Mouse (Mus musculus) liver, postnatal 0 days (tissue): ENCODE data around the gene Fads3. TPM values are rescaled to one million over a fixed set of nuclear protein-coding genes. Genes with fewer than 3 reads are reported as not detected.

Experiments used
- ATAC-seq: fragments of 200-750 bp; cut with Nextera tagmentation; 2 replicates; pipeline ENCODE4 v1.8.0; 2017; ENCODE audit warnings: mild to moderate bottlenecking, moderate library complexity
- DNase-seq: peaks from one replicate; pipeline ENCODE4 v3.0.0-alpha.2; 2016
- H3K27ac ChIP-seq: fragments of 300-500 bp; sonication (generic); 2 replicates; pipeline ENCODE4 v1.5.1; 2014; ENCODE audit warnings: antibody characterized with exemption, moderate library complexity, mild to moderate bottlenecking, low read depth
- H3K27me3 ChIP-seq: fragments of 300-500 bp; sonication (generic); 2 replicates; pipeline ENCODE4 v1.6.1; 2014; ENCODE audit warnings: low read length, control low read depth, mixed read lengths; ENCODE audit not compliant: insufficient read depth
- H3K36me3 ChIP-seq: fragments of 300-500 bp; sonication (generic); replicated peaks from 2 replicates; pipeline ENCODE4 v1.6.1; 2014; ENCODE audit warnings: mild to moderate bottlenecking, control low read depth, low read length, moderate library complexity, mixed read lengths; ENCODE audit not compliant: insufficient read depth
- H3K4me1 ChIP-seq: fragments of 300-500 bp; sonication (generic); 2 replicates; pipeline ENCODE4 v1.6.1; 2014; ENCODE audit warnings: antibody characterized with exemption, mild to moderate bottlenecking, control low read depth; ENCODE audit not compliant: insufficient read depth
- H3K4me2 ChIP-seq: fragments of 300-500 bp; sonication (generic); 2 replicates; pipeline ENCODE4 v1.6.1; 2014; ENCODE audit warnings: low read depth, mild to moderate bottlenecking, low read length, moderate library complexity, mixed read lengths
- H3K4me3 ChIP-seq: fragments of 300-500 bp; sonication (generic); 2 replicates; pipeline ENCODE4 v1.5.1; 2014; ENCODE audit warnings: low read depth, low read length
- H3K9ac ChIP-seq: fragments of 300-500 bp; sonication (generic); replicated peaks from 2 replicates; pipeline ENCODE4 v1.6.1; 2014; ENCODE audit warnings: mild to moderate bottlenecking, moderate library complexity
- H3K9me3 ChIP-seq: fragments of 300-500 bp; sonication (generic); 2 replicates; pipeline ENCODE4 v1.6.1; 2016; ENCODE audit warnings: mild to moderate bottlenecking, control low read depth, low read length, mixed read lengths
- CTCF ChIP-seq: sonication (generic); IDR thresholded peaks from 2 replicates; pipeline ENCODE4 v1.5.1; 2016; ENCODE audit warnings: antibody characterized with exemption, low read depth
- EP300 ChIP-seq: IDR thresholded peaks from 2 replicates; pipeline ENCODE4 v1.6.1; 2016; ENCODE audit warnings: antibody characterized with exemption, low read depth, mild to moderate bottlenecking
- WGBS: fragments of 180-500 bp; shearing (Covaris S2); extraction: QIAGEN DNeasy Blood & Tissue Kit; methylation state at CpG from one replicate; pipeline ENCODE4 v1.1.7; 2014; ENCODE audit not compliant: insufficient replicate concordance; 5-methylcytosine and 5-hydroxymethylcytosine counted together
- polyA plus RNA-seq: library from polyadenylated mRNA; unstranded; fragments of >200 nt; fragmentation: Nextera tagmentation; extraction: Ambion mirVana; gene quantifications from 2 replicates; pipeline ENCODE4 v1.2.1, GENCODE M21; 2015

The Fads3 gene
- polyA plus RNA-seq, 1 experiment from 2014 or later: 1.7 TPM

GRCm38 (mm10) chr19:10070186-10070980 is 29.0 kb downstream of the Fads3 start:
- H3K36me3 ChIP-seq: peaks cover 54% of the 10 kb centered on the region
- DNase-seq: no peak

GRCm38 (mm10) chr19:10071166-10071565 is 29.8 kb downstream of the Fads3 start:
- 0 out of 2 replicates have a peak overlapping the region, but pooled peaks have one; percentile 3 for H3K27ac ChIP-seq
- no peak for DNase-seq
- peaks cover 8% of the 10 kb centered on the region for H3K4me1 ChIP-seq
- TF ChIP-seq CTCF (no peak), EP300 (no peak)
- ATAC-seq: no peak
- H3K36me3 ChIP-seq: peaks cover 59% of the 10 kb centered on the region
- no peak overlapping the region for H3K4me2 ChIP-seq
- H3K4me3 ChIP-seq: no peak overlapping the region
- WGBS: 76% methylated on average over 5 of the region's 5 CpGs
- H3K9me3 ChIP-seq: no peaks in the 10 kb centered on the region
- no peak overlapping the region for H3K9ac ChIP-seq
- no peaks in the 10 kb centered on the region for H3K27me3 ChIP-seq

More at GRCm38 (mm10) chr19:10070186-10070980, 29.0 kb downstream of the Fads3 start:
- TF ChIP-seq CTCF (no peak), EP300 (no peak)
- 80% methylated on average over 8 of the region's 8 CpGs for WGBS
- ATAC-seq: no peak
- Histone ChIP-seq H3K4me1 (peaks cover 13% of the 10 kb centered on the region), H3K27me3 (no peaks in the 10 kb centered on the region), H3K4me2 (no peak overlapping the region), H3K27ac (0 out of 2 replicates have a peak overlapping the region, but pooled peaks have one; percentile 3), H3K4me3 (no peak overlapping the region), H3K9me3 (no peaks in the 10 kb centered on the region), H3K9ac (no peak overlapping the region)

DNA sequence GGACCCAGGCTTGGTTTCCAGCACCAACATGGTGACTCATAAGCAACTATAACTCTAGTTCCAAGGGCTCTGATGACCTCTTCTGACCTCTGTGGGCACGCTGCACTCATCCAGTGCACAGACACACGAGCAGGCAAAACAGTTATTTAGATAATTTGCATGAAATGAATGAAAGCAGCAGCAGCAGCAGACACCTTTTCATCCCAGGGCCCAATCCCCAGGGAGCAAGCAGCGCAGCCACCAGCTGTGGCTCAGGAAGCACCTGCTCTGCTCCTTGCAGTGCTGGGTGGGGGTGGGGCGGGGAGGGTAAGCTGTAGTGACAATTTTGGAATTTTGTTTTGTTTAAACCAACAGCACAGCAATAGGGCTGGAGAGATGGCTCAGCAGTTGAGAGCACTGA is 30.5 kb downstream of the Fads3 start:
- no peaks in the 10 kb centered on the region for H3K9me3 ChIP-seq
- no peak for DNase-seq
- peaks cover 6% of the 10 kb centered on the region for H3K4me1 ChIP-seq
- H3K4me2 ChIP-seq: no peak overlapping the region
- no peaks in the 10 kb centered on the region for H3K27me3 ChIP-seq
- WGBS: 83% methylated on average over 4 of the region's 4 CpGs
- TF ChIP-seq CTCF (no peak), EP300 (no peak)
- H3K36me3 ChIP-seq: peaks cover 64% of the 10 kb centered on the region
- H3K9ac ChIP-seq: no peak overlapping the region
- peak; percentile 21; the same call in 1 of the 2 replicates for ATAC-seq
- no peak overlapping the region for H3K4me3 ChIP-seq
- no peak overlapping the region for H3K27ac ChIP-seq

GRCm38 (mm10) chr19:10073145-10073544 is 31.8 kb downstream of the Fads3 start:
- ATAC-seq (no peak), DNase-seq (no peak)
- Histone ChIP-seq H3K4me1 (peaks cover 6% of the 10 kb centered on the region), H3K4me2 (no peak overlapping the region), H3K27me3 (no peaks in the 10 kb centered on the region), H3K36me3 (peaks cover 63% of the 10 kb centered on the region), H3K9me3 (no peaks in the 10 kb centered on the region), H3K27ac (no peak overlapping the region), H3K4me3 (no peak overlapping the region), H3K9ac (no peak overlapping the region)
- 85% methylated on average over 5 of the region's 5 CpGs for whole genome bisulfite sequencing
- no peak for TF ChIP-seq CTCF
- TF ChIP-seq EP300: no peak

- Histone ChIP-seq H3K4me3 (no peak overlapping the region), H3K4me1 (peaks cover 6% of the 10 kb centered on the region; the same call in 1 of the 2 replicates), H3K27me3 (no peaks in the 10 kb centered on the region), H3K27ac (no peak overlapping the region), H3K9me3 (no peaks in the 10 kb centered on the region), H3K4me2 (no peak overlapping the region), H3K9ac (no peak overlapping the region), H3K36me3 (peaks cover 69% of the 10 kb centered on the region)
- ATAC-seq (no peak), DNase-seq (no peak)
- no peak for TF ChIP-seq CTCF
- TF ChIP-seq EP300: no peak
- WGBS: 84% methylated on average over 6 of the region's 6 CpGs
These were observed 37.0 kb downstream of the Fads3 start for GRCm38 (mm10) chr19:10078392-10078791.

- no peak overlapping the region for H3K27ac ChIP-seq
- H3K4me1 ChIP-seq: peaks cover 6% of the 10 kb centered on the region; the same call in 1 of the 2 replicates
- H3K9me3 ChIP-seq: no peaks in the 10 kb centered on the region
- H3K4me3 ChIP-seq: no peak overlapping the region
- DNase-seq: no peak
- H3K9ac ChIP-seq: no peak overlapping the region
- WGBS: 87% methylated on average over 7 of the region's 7 CpGs
- H3K27me3 ChIP-seq: no peaks in the 10 kb centered on the region
- no peak overlapping the region for H3K4me2 ChIP-seq
- no peak for ATAC-seq
- peaks cover 65% of the 10 kb centered on the region for H3K36me3 ChIP-seq
- TF ChIP-seq EP300: no peak
- TF ChIP-seq CTCF: no peak
These were observed 39.0 kb downstream of the Fads3 start for GRCm38 (mm10) chr19:10080384-10080783.
